8 mouse cellular contexts compared by ENCODE assay signal in genomic region chr9:30480464-30480863, GRCm38 (mm10). TPM values are rescaled to one million over a fixed set of nuclear protein-coding genes. Genes with fewer than 3 reads are reported as not detected.
DNase-seq lines count a peak whose midpoint lies in the region; ATAC-seq lines count a peak whose summit lies in the region.

No protein-coding gene starts in this region.

- no peaks in the 10 kb centered on the region for H3K4me1 ChIP-seq in hindbrain, embryonic 15.5 days (replicated peaks)

- WGBS in hindbrain, embryonic 15.5 days = 2% methylated on average over 6 of the region's 6 CpGs

- H3K4me3 ChIP-seq in hindbrain, embryonic 15.5 days = no peak overlapping the region

- H3K9me3 ChIP-seq in hindbrain, embryonic 15.5 days = no peaks in the 10 kb centered on the region

- H3K27ac ChIP-seq in hindbrain, embryonic 15.5 days (replicated peaks) = no peak overlapping the region

- DNase-seq in T-cell, adult 2 months (ENCODE audit: low spot score) = peak; percentile 70
- DNase-seq in cerebellum, postnatal 36 days = peak; percentile 90 to 96
- DNase-seq in frontal cortex, postnatal 36 days (ENCODE audit: low spot score in 2 of 2) = peak; percentile 93 to 98
- DNase-seq in layer of hippocampus, postnatal 36 days = peak; percentile 91 to 93
- peak; percentile 97 for DNase-seq in lung, postnatal 36 days
- DNase-seq in right cerebral cortex, adult 18-20 months = peak; percentile 92
- DNase-seq in urinary bladder, adult 2 months (ENCODE audit: low spot score) = peak; percentile 86

- ATAC-seq in hindbrain, embryonic 15.5 days (ENCODE audit: low FRiP score, low read depth) = peak; percentile 94

- no peak overlapping the region for H3K4me2 ChIP-seq in hindbrain, embryonic 15.5 days

- H3K27me3 ChIP-seq in hindbrain, embryonic 15.5 days = no peaks in the 10 kb centered on the region

- H3K9ac ChIP-seq in hindbrain, embryonic 15.5 days = no peak overlapping the region

- no peaks in the 10 kb centered on the region for H3K36me3 ChIP-seq in hindbrain, embryonic 15.5 days

RNA-seq across cellular contexts. Expression of gene Snx19, which starts 53.6 kb away (rescaled TPM):
- 21.8 and 22.1 TPM in 2 replicates for polyA plus RNA-seq in hindbrain, embryonic 15.5 days (2015; fragmentation: Nextera tagmentation; extraction: Ambion mirVana)
- 10 to 100 TPM; 48.4 to 52.3 TPM for total RNA-seq in layer of hippocampus, postnatal 36 days (2021)
- 20.2 and 21.0 TPM in 2 replicates for polyA plus RNA-seq in urinary bladder, adult 2 months (2012; rRNA removed)
